Mouse (Mus musculus) CH12.LX (cell line): Measurements from ENCODE around the gene Hsdl2. TPM values are rescaled to one million over a fixed set of nuclear protein-coding genes. Genes with fewer than 3 reads are reported as not detected.

Experiments used
- DNase-seq: peaks from one replicate; pipeline ENCODE4 v3.0.0-alpha.2; 2013; ENCODE audit errors: extremely low read depth
- H3K27ac ChIP-seq: 2 replicates; pipeline ENCODE4 v1.5.1; 2012; ENCODE audit warnings: low read depth, mild to moderate bottlenecking, control low read depth, moderate library complexity; ENCODE audit not compliant: insufficient read depth
- H3K27me3 ChIP-seq: replicated peaks from 2 replicates; pipeline ENCODE3; 2012; ENCODE audit warnings: inconsistent platforms
- H3K36me3 ChIP-seq, 2 experiments: replicated peaks in 1 of 2; 2 replicates each; pipeline versions ENCODE3 to v1.6.1; 2012; ENCODE audit warnings: inconsistent platforms in 1 of 2, low read length in 1 of 2, mild to moderate bottlenecking in 1 of 2, mixed read lengths in 1 of 2, moderate library complexity in 1 of 2; ENCODE audit not compliant: control insufficient read depth in 1 of 2, insufficient read depth in 1 of 2
- H3K4me1 ChIP-seq, 2 experiments: 2 replicates each; pipeline ENCODE4 v1.6.1; 2012; ENCODE audit warnings: inconsistent platforms in 1 of 2, moderate library complexity in 1 of 2; ENCODE audit not compliant: insufficient read depth in 2 of 2, control insufficient read depth in 1 of 2
- H3K4me2 ChIP-seq: 2 replicates; pipeline ENCODE4 v1.6.1; 2012; ENCODE audit warnings: low read depth, mild to moderate bottlenecking, control low read depth; ENCODE audit not compliant: poor library complexity, insufficient read depth, severe bottlenecking
- H3K4me3 ChIP-seq, 3 experiments: fragments of 150-350 bp in 1 of 3; sonication (generic) in 1 of 3; replicated peaks in 1 of 3; 2 replicates each; pipeline versions ENCODE3 to v1.5.1; 2011 to 2012; ENCODE audit warnings: low read depth in 2 of 3, low read length in 2 of 3, mild to moderate bottlenecking in 2 of 3, moderate library complexity in 2 of 3, control low read depth in 1 of 3, improper control_type of control experiment in 1 of 3, inconsistent platforms in 1 of 3, mixed read lengths in 1 of 3; ENCODE audit not compliant: poor library complexity in 1 of 3
- H3K79me2 ChIP-seq: replicated peaks from 2 replicates; pipeline ENCODE4 v1.6.1; 2012; ENCODE audit warnings: mild to moderate bottlenecking, moderate library complexity; ENCODE audit not compliant: control insufficient read depth, poor library complexity, insufficient read depth, severe bottlenecking; ENCODE audit errors: extremely low read depth
- H3K9ac ChIP-seq: 2 replicates; pipeline ENCODE4 v1.6.1; 2012; ENCODE audit warnings: low read depth, mild to moderate bottlenecking, control low read depth, moderate library complexity; ENCODE audit not compliant: insufficient read depth
- H3K9me3 ChIP-seq: replicated peaks from 2 replicates; pipeline ENCODE3; 2012; ENCODE audit warnings: low read length, inconsistent platforms, mixed read lengths
- BHLHE40 ChIP-seq: IDR thresholded peaks from 2 replicates; pipeline ENCODE4 v1.6.1; 2011; ENCODE audit warnings: mild to moderate bottlenecking, low read depth, low read length, improper control_type of control experiment
- CHD1 ChIP-seq: IDR thresholded peaks from 2 replicates; pipeline ENCODE4 v1.6.1; 2012; ENCODE audit warnings: low read depth, low read length, improper control_type of control experiment, inconsistent platforms
- EP300 ChIP-seq: IDR thresholded peaks from 2 replicates; pipeline ENCODE4 v1.6.1; 2011; ENCODE audit warnings: low read length, improper control_type of control experiment
- ETS1 ChIP-seq: conservative IDR thresholded peaks from 2 replicates; pipeline ENCODE4 v1.6.1; 2012; ENCODE audit warnings: low read depth, mild to moderate bottlenecking, inconsistent platforms, low read length, improper control_type of control experiment, moderate library complexity
- IRF4 ChIP-seq: IDR thresholded peaks from 2 replicates; pipeline ENCODE4 v1.6.1; 2014; ENCODE audit warnings: low read depth, mild to moderate bottlenecking, inconsistent platforms, low read length, improper control_type of control experiment
- JUND ChIP-seq: conservative IDR thresholded peaks from 2 replicates; pipeline ENCODE4 v1.6.1; 2011; ENCODE audit warnings: low read depth, low read length, improper control_type of control experiment
- MEF2A ChIP-seq: IDR thresholded peaks from 2 replicates; pipeline ENCODE4 v1.6.1; 2014; ENCODE audit warnings: low read depth, mild to moderate bottlenecking, inconsistent platforms, low read length, improper control_type of control experiment, borderline replicate concordance
- NELFE ChIP-seq: IDR thresholded peaks from 2 replicates; pipeline ENCODE4 v1.6.1; 2011; ENCODE audit warnings: low read depth, low read length, improper control_type of control experiment
- POLR2AphosphoS2 ChIP-seq: IDR thresholded peaks from 2 replicates; pipeline ENCODE4 v1.6.1; 2011; ENCODE audit warnings: low read depth, low read length, improper control_type of control experiment
- SIN3A ChIP-seq: IDR thresholded peaks from 2 replicates; pipeline ENCODE4 v1.6.1; 2012; ENCODE audit warnings: low read length, improper control_type of control experiment, inconsistent platforms
- SMC3 ChIP-seq: IDR thresholded peaks from 2 replicates; pipeline ENCODE4 v1.6.1; 2011; ENCODE audit warnings: low read depth, low read length, improper control_type of control experiment
- UBTF ChIP-seq: IDR thresholded peaks from 2 replicates; pipeline ENCODE4 v1.6.1; 2012; ENCODE audit warnings: low read depth, mild to moderate bottlenecking, inconsistent platforms, low read length, improper control_type of control experiment, moderate library complexity
- USF2 ChIP-seq: conservative IDR thresholded peaks from 2 replicates; pipeline ENCODE4 v1.6.1; 2011; ENCODE audit warnings: low read depth, low read length, improper control_type of control experiment
- ZC3H11A ChIP-seq: IDR thresholded peaks from 2 replicates; pipeline ENCODE4 v1.6.1; 2012; ENCODE audit warnings: low read depth, mild to moderate bottlenecking, inconsistent platforms, low read length, improper control_type of control experiment
- ZMIZ1 ChIP-seq: IDR thresholded peaks from 2 replicates; pipeline ENCODE4 v1.6.1; 2012; ENCODE audit warnings: low read depth, mild to moderate bottlenecking, inconsistent platforms, low read length, improper control_type of control experiment
- dilution Hi-C: fragments of 300-500 bp; cut with MboI; formaldehyde crosslinking; loops from 2 replicates; pipeline ENCODE4 v1.14.3; 2020; ENCODE audit warnings: low sequenced_read_pairs; ENCODE audit not compliant: extremely low pct_unique_long_range_greater_than_20kb, extremely low pct_ligation_motif_present
- in situ Hi-C: fragments of 300-500 bp; cut with MboI; formaldehyde crosslinking; loops from 3 replicates; pipeline ENCODE4 v1.14.3; 2019; ENCODE audit warnings: low sequenced_read_pairs, low pct_ligation_motif_present, low pct_unique_long_range_greater_than_20kb, mixed read lengths
- polyA plus RNA-seq: library from polyadenylated mRNA; unstranded; fragments of >175 nt; gene quantifications from 2 replicates; pipeline ENCODE4 v1.2.1, GENCODE M21; 2012; ENCODE audit warnings: low read depth; ENCODE audit not compliant: insufficient read length
- total RNA-seq, 2 experiments: library from RNA; depleted of rRNA; stranded (reverse); fragments of 300-350 nt in 1 of 2; fragments of >200 nt in 1 of 2; gene quantifications; 2 replicates each; pipeline ENCODE4 v1.2.3; 2012 to 2014

Hsdl2 gene
- total and polyA plus RNA-seq, 3 experiments = 7.0 to 10.4 (median 9.7) TPM

- Histone ChIP-seq H3K9me3 (no peaks in the 10 kb centered on the region), H3K79me2 (no peaks in the 10 kb centered on the region), H3K4me1 (no peaks in the 10 kb centered on the region)
- dilution Hi-C loops = no loop called here
- in situ Hi-C loops = no loop called here
- TF ChIP-seq ZC3H11A = no peak
- TF ChIP-seq USF2 = no peak
- TF ChIP-seq JUND = no peak
- TF ChIP-seq, all 38 proteins: peak for 0
- DNase-seq = no peak
- Histone ChIP-seq H3K27me3 (no peaks in the 10 kb centered on the region), H3K9ac (no peak overlapping the region), H3K4me2 (no peak overlapping the region), H3K27ac (no peak overlapping the region), H3K36me3 (no peaks in the 10 kb centered on the region), H3K4me3 (no peak overlapping the region)
These were observed 64.8 kb downstream of the Hsdl2 start for GRCm38 (mm10) chr4:59646020-59646696.

GRCm38 (mm10) chr4:59649119-59649518 lies 67.8 kb downstream of the Hsdl2 start:
- dilution Hi-C loops = no loop called here
- in situ Hi-C loops = no loop called here
- no peaks in the 10 kb centered on the region for H3K79me2 ChIP-seq
- H3K27ac ChIP-seq = no peak overlapping the region
- H3K9me3 ChIP-seq = no peaks in the 10 kb centered on the region
- no peak overlapping the region for H3K4me2 ChIP-seq
- DNase-seq = no peak
- no peak for TF ChIP-seq UBTF
- TF ChIP-seq JUND = no peak
- TF ChIP-seq NELFE = no peak
- no peak for TF ChIP-seq SIN3A
- TF ChIP-seq ETS1 = no peak
- TF ChIP-seq ZMIZ1 = no peak
- TF ChIP-seq SMC3 = no peak
- no peak for TF ChIP-seq BHLHE40
- no peaks in the 10 kb centered on the region for H3K36me3 ChIP-seq
- H3K9ac ChIP-seq = no peak overlapping the region
- H3K4me3 ChIP-seq = no peak overlapping the region
- no peaks in the 10 kb centered on the region for H3K27me3 ChIP-seq
- H3K4me1 ChIP-seq = peaks cover 0 to 17% of the 10 kb centered on the region in 2 experiments; a peak in 2 of 4 replicates

GRCm38 (mm10) chr4:59652166-59652681 lies 70.9 kb downstream of the Hsdl2 start:
- in situ Hi-C loops (no loop called here), dilution Hi-C loops (no loop called here)
- DNase-seq = peak; percentile 53
- H3K4me2 ChIP-seq = no peak overlapping the region
- TF ChIP-seq EP300 (0 out of 2 replicates have a peak, but pooled peaks have one; percentile 40), CHD1 (no peak), BHLHE40 (peak; percentile 85), POLR2AphosphoS2 (no peak), ETS1 (peak; percentile 67), MEF2A (peak; percentile 40; the same call in 1 of the 2 replicates), IRF4 (peak; percentile 72; the same call in 1 of the 2 replicates)
- TF ChIP-seq, all 38 proteins: peak for 5
- no peak overlapping the region for H3K27ac ChIP-seq
- no peaks in the 10 kb centered on the region for H3K79me2 ChIP-seq
- H3K4me1 ChIP-seq = peaks cover 0 to 17% of the 10 kb centered on the region in 2 experiments; a peak in 2 of 4 replicates
- H3K27me3 ChIP-seq = no peaks in the 10 kb centered on the region
- no peaks in the 10 kb centered on the region for H3K9me3 ChIP-seq
- no peaks in the 10 kb centered on the region for H3K36me3 ChIP-seq
- no peak overlapping the region for H3K4me3 ChIP-seq
- H3K9ac ChIP-seq = no peak overlapping the region
